Comparison of ENCODE assay signal across 18 mouse cellular contexts in genomic region chr5:99773265-99773664, GRCm38 (mm10). TPM values are rescaled to one million over a fixed set of nuclear protein-coding genes. Genes with fewer than 3 reads are reported as not detected.
DNase-seq lines count a peak whose midpoint lies in the region; ATAC-seq lines count a peak whose summit lies in the region.
"Had no signal": no experiment of that assay in that cellular context is flagged by ENCODE, and none has a peak within 500 bp of the region (broad histone marks: within the 10 kb centered on the region; RNA-seq: fewer than 3 reads in every experiment).

No protein-coding gene starts in this region.

- H3K4me2 ChIP-seq in hindbrain, embryonic 12.5 days (replicated peaks) = no peak overlapping the region
- no peak overlapping the region for H3K4me2 ChIP-seq in hindbrain, embryonic 11.5 days (replicated peaks; ENCODE audit: low read depth, low read length)
- H3K4me2 ChIP-seq in forebrain, embryonic 14.5 days (ENCODE audit: low read length) = no peak overlapping the region
- 0 out of 2 replicates have a peak overlapping the region, but pooled peaks have one; percentile 3 for H3K4me2 ChIP-seq in hindbrain, embryonic 15.5 days

- intact Hi-C loops in gastrocnemius, postnatal 14 days (cut with DNase I; ENCODE audit: low total_unique reads) = no loop called here

- ATAC-seq in hindbrain, embryonic 12.5 days (ENCODE audit: low FRiP score) = peak; percentile 61; the same call in 1 of the 2 replicates
- no peak for ATAC-seq in hindbrain, embryonic 11.5 days (ENCODE audit: low FRiP score)
- ATAC-seq in forebrain, embryonic 14.5 days = no peak
- ATAC-seq in hindbrain, embryonic 15.5 days (ENCODE audit: low FRiP score, low read depth) = peak; percentile 45; the same call in 1 of the 2 replicates
- ATAC-seq: Patski had no signal

- no peak overlapping the region for H3K9ac ChIP-seq in hindbrain, embryonic 12.5 days
- no peak overlapping the region for H3K9ac ChIP-seq in hindbrain, embryonic 11.5 days (ENCODE audit: low read depth, low read length)
- no peak overlapping the region for H3K9ac ChIP-seq in forebrain, embryonic 14.5 days (ENCODE audit: low read length)
- H3K9ac ChIP-seq in hindbrain, embryonic 15.5 days = no peak overlapping the region

- H3K4me3 ChIP-seq in hindbrain, embryonic 12.5 days = no peak overlapping the region
- no peak overlapping the region for H3K4me3 ChIP-seq in hindbrain, embryonic 11.5 days (ENCODE audit: low read depth, low read length)
- no peak overlapping the region for H3K4me3 ChIP-seq in forebrain, embryonic 14.5 days (ENCODE audit: low read depth, low read length)
- H3K4me3 ChIP-seq in hindbrain, embryonic 15.5 days = no peak overlapping the region
- H3K4me3 ChIP-seq: heart, embryonic 10.5 days had no signal

- no peaks in the 10 kb centered on the region for H3K27me3 ChIP-seq in hindbrain, embryonic 12.5 days
- no peaks in the 10 kb centered on the region for H3K27me3 ChIP-seq in hindbrain, embryonic 11.5 days (ENCODE audit: control insufficient read depth, insufficient read depth, low read length)
- H3K27me3 ChIP-seq in forebrain, embryonic 14.5 days (replicated peaks; ENCODE audit: control insufficient read depth, insufficient read depth, low read length) = no peaks in the 10 kb centered on the region
- no peaks in the 10 kb centered on the region for H3K27me3 ChIP-seq in hindbrain, embryonic 15.5 days

- 67% methylated on average over 9 of the region's 9 CpGs for WGBS in hindbrain, embryonic 12.5 days
- WGBS in hindbrain, embryonic 11.5 days = 87% methylated on average over 9 of the region's 9 CpGs
- 66% methylated on average over 9 of the region's 9 CpGs for WGBS in forebrain, embryonic 14.5 days
- 50% methylated on average over 9 of the region's 9 CpGs for WGBS in hindbrain, embryonic 15.5 days

- H3K27ac ChIP-seq in hindbrain, embryonic 12.5 days = no peak overlapping the region; the same call in 1 of the 2 replicates
- no peak overlapping the region for H3K27ac ChIP-seq in hindbrain, embryonic 11.5 days (ENCODE audit: low read depth, low read length)
- no peak overlapping the region for H3K27ac ChIP-seq in forebrain, embryonic 14.5 days (ENCODE audit: low read depth, low read length)
- peak overlapping the region; percentile 12; the same call in 1 of the 2 replicates for H3K27ac ChIP-seq in hindbrain, embryonic 15.5 days (replicated peaks)
- H3K27ac ChIP-seq: heart, embryonic 10.5 days had no signal

- DNase-seq in hindbrain, embryonic 11.5 days (ENCODE audit: low spot score) = no peak
- peak; percentile 37 for DNase-seq in forebrain, embryonic 14.5 days (ENCODE audit: low spot score)
- peak; percentile 91 for DNase-seq in retina, embryonic 14.5 days (ENCODE audit: low spot score)
- no peak for DNase-seq in gastrocnemius, postnatal 14 days
- DNase-seq in lung, postnatal 10 days = no peak
- DNase-seq: adrenal gland, postnatal 25 days; cerebellum, adult 8-10 months; embryo, embryonic 11 days; gastrocnemius, postnatal 36 days; heart, postnatal 14 days; layer of hippocampus, postnatal 36 days; lung, adult 18-20 months; lung, postnatal 36 days; thymus, adult 18-20 months had no signal

- no peaks in the 10 kb centered on the region for H3K36me3 ChIP-seq in hindbrain, embryonic 12.5 days
- H3K36me3 ChIP-seq in hindbrain, embryonic 11.5 days (ENCODE audit: control insufficient read depth, insufficient read depth, low read length) = no peaks in the 10 kb centered on the region
- no peaks in the 10 kb centered on the region for H3K36me3 ChIP-seq in forebrain, embryonic 14.5 days (ENCODE audit: control insufficient read depth, insufficient read depth, low read length)
- no peaks in the 10 kb centered on the region for H3K36me3 ChIP-seq in hindbrain, embryonic 15.5 days
- H3K36me3 ChIP-seq: heart, embryonic 10.5 days had no signal

- H3K9me3 ChIP-seq in hindbrain, embryonic 12.5 days (replicated peaks) = 0 out of 2 replicates have a peak, but pooled peaks cover 6% of the 10 kb centered on the region
- H3K9me3 ChIP-seq in hindbrain, embryonic 11.5 days (ENCODE audit: control insufficient read depth, low read length) = no peaks in the 10 kb centered on the region
- H3K9me3 ChIP-seq in forebrain, embryonic 14.5 days (replicated peaks; ENCODE audit: control insufficient read depth, low read length) = no peaks in the 10 kb centered on the region
- H3K9me3 ChIP-seq in hindbrain, embryonic 15.5 days = no peaks in the 10 kb centered on the region
- H3K9me3 ChIP-seq: heart, embryonic 10.5 days had no signal

- 0 out of 2 replicates have a peak, but pooled peaks cover 9% of the 10 kb centered on the region for H3K4me1 ChIP-seq in hindbrain, embryonic 12.5 days
- H3K4me1 ChIP-seq in hindbrain, embryonic 11.5 days (replicated peaks; ENCODE audit: control insufficient read depth, insufficient read depth, low read length) = no peaks in the 10 kb centered on the region
- no peaks in the 10 kb centered on the region for H3K4me1 ChIP-seq in forebrain, embryonic 14.5 days (ENCODE audit: control insufficient read depth, insufficient read depth, low read length)
- peaks cover 7% of the 10 kb centered on the region for H3K4me1 ChIP-seq in hindbrain, embryonic 15.5 days (replicated peaks)

RNA-seq across cellular contexts. Expression of gene Rasgef1b, which starts 44.4 kb away (rescaled TPM):
- polyA plus RNA-seq in hindbrain, embryonic 12.5 days (2016; fragmentation: Nextera tagmentation; extraction: Ambion mirVana) = 25.9 and 30.5 TPM in 2 replicates
- 14.1 and 14.3 TPM in 2 replicates for polyA plus RNA-seq in hindbrain, embryonic 11.5 days (2014; fragmentation: Nextera tagmentation; extraction: Ambion mirVana)
- 97.5 and 105 TPM in 2 replicates for polyA plus RNA-seq in forebrain, embryonic 14.5 days (2014; fragmentation: Nextera tagmentation; extraction: Ambion mirVana)
- polyA plus RNA-seq in hindbrain, embryonic 15.5 days (2015; fragmentation: Nextera tagmentation; extraction: Ambion mirVana) = 54.2 and 56.7 TPM in 2 replicates
- 1 to 10 TPM; 1.2 to 1.7 TPM for total RNA-seq in gastrocnemius, postnatal 14 days (2021)

Comparison
In these comparisons a context has a peak if more than half of its experiments do, and no peak if none do; other contexts are left out.
1. ATAC-seq: peak in hindbrain, embryonic 12.5 days (single experiment) and hindbrain, embryonic 15.5 days (single experiment); none in hindbrain, embryonic 11.5 days (single experiment) and forebrain, embryonic 14.5 days (single experiment).
2. DNase-seq: peak in forebrain, embryonic 14.5 days (single experiment) and retina, embryonic 14.5 days (single experiment); none in hindbrain, embryonic 11.5 days (single experiment), gastrocnemius, postnatal 14 days (single experiment) and lung, postnatal 10 days (single experiment).